Mouse (Mus musculus): ENCODE measurements around the gene Atl1. TPM values are rescaled to one million over a fixed set of nuclear protein-coding genes. Genes with fewer than 3 reads are reported as not detected.

The Atl1 gene
- polyA plus RNA-seq, 1 experiment = 10.4 TPM

- TF ChIP-seq CTCF (IDR thresholded peaks at IDR 0.05; ENCODE audit: borderline replicate concordance, insufficient read depth, low read length) (no peak), POLR2A (IDR thresholded peaks at IDR 0.05; ENCODE audit: low read depth, low read length) (no peak)
- Histone ChIP-seq H3K27ac (ENCODE audit: insufficient read depth, low read length) (peak overlapping the region; percentile 75), H3K4me1 (ENCODE audit: control insufficient read depth, insufficient read depth, low read length) (peaks cover 15% of the 10 kb centered on the region), H3K4me3 (ENCODE audit: insufficient read depth, low read length) (0 out of 2 replicates have a peak overlapping the region, but pooled peaks have one; percentile 4)
These were observed 12.7 kb upstream of the Atl1 start for GRCm38 (mm10) chr12:69879739-69880138.

DNA sequence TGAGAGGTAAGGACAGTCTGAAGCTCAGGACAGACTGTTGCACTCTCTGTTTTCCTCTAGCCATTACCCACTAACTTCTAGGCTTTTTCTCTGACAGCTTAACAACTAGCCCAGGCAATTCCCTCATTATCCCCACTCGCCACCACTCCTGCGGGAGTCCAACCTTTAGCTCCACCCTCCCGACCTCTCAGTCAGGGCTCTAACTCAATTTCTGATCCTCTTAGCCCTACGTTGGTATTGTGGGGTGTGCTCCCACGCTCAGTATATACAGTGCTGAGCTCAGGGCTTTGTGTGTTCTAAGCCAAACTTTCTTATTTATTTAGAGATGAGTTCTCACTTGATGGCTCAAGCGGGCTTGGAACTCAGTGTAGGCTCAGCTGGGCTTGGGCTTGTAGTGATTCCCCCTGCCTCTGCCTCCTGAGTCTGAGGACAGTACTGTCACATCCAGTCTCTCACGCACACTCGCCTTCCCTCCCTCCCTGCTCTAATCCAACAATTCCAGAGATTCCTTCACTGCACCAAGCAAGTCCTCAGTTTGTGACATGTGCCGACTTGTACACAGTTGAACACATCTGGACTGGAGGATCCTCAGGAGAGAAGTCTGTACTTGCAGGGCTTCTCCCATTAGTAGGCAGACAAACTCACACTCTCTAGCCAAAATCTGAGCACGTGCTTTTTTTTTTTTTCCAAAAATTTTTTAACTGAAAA is 11.1 kb upstream of the Atl1 start:
- TF ChIP-seq POLR2A (IDR thresholded peaks at IDR 0.05; ENCODE audit: low read depth, low read length) = no peak
- TF ChIP-seq CTCF (IDR thresholded peaks at IDR 0.05; ENCODE audit: borderline replicate concordance, insufficient read depth, low read length) = no peak
- Histone ChIP-seq H3K4me1 (ENCODE audit: control insufficient read depth, insufficient read depth, low read length) (peaks cover 19% of the 10 kb centered on the region), H3K4me3 (ENCODE audit: insufficient read depth, low read length) (no peak overlapping the region), H3K27ac (ENCODE audit: insufficient read depth, low read length) (peak overlapping the region; percentile 89)

DNA sequence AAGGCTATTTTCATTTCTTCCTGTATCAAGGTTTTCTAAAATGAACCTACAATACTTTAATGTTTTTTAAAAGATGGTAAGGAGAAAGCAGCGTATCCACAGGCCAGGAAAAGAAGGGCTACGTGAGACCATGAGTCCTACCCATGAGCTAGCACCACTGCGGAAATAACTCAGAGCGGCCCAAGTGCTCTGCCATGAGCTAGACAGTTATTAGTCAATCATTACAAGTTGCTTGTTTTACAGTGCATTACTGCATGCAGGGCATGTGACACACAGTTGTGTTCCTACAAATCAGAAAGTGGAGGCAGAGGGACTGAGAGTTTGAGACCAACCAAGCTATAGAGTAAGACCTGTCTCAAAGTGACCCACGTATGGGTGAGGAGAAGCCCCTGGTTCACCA is 8.4 kb upstream of the Atl1 start:
- Histone ChIP-seq H3K4me1 (ENCODE audit: control insufficient read depth, insufficient read depth, low read length) (peaks cover 30% of the 10 kb centered on the region), H3K27ac (ENCODE audit: insufficient read depth, low read length) (peak overlapping the region; percentile 95), H3K4me3 (ENCODE audit: insufficient read depth, low read length) (no peak overlapping the region)
- TF ChIP-seq POLR2A (IDR thresholded peaks at IDR 0.05; ENCODE audit: low read depth, low read length) (no peak), CTCF (IDR thresholded peaks at IDR 0.05; ENCODE audit: borderline replicate concordance, insufficient read depth, low read length) (no peak)

DNA sequence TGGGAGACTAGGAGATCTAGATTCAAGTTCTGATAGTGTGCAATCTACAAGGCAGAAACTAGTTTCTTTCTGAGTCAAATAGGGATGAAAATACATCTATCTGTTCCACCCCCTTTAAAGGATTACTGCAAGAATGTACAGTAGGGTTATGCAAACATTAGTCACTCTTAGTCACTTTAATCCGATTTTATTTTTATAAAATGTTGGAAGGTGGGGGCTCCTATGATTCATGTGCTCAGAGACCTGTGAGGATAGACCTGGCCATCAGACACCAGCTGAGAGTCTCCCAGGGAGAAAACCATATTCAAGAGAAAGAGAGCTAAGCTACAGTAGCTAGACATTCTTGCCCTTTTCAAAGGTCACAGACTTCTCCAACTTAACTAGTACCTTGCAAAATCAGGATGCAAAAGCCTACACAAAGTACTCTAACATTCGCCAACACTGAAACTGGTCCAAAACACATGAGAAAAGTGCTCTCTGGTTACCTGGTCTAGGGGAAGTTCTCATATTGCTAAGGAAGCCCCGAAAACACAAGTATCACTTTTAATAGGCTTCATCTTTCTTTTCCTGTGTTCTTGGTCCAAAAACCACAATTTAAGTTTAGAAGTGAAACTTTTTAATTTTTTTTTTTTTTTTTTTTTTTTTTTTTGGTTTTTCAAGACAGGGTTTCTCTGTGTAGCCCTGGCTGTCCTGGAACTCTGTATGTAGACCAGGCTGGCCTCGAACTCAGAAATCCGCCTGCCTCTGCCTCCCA is 7.1 kb upstream of the Atl1 start:
- H3K27ac ChIP-seq (ENCODE audit: insufficient read depth, low read length) = peak overlapping the region; percentile 95
- H3K4me1 ChIP-seq (ENCODE audit: control insufficient read depth, insufficient read depth, low read length) = peaks cover 34% of the 10 kb centered on the region
- TF ChIP-seq POLR2A (IDR thresholded peaks at IDR 0.05; ENCODE audit: low read depth, low read length) (no peak), CTCF (IDR thresholded peaks at IDR 0.05; ENCODE audit: borderline replicate concordance, insufficient read depth, low read length) (no peak)
- H3K4me3 ChIP-seq (ENCODE audit: insufficient read depth, low read length) = no peak overlapping the region

DNA sequence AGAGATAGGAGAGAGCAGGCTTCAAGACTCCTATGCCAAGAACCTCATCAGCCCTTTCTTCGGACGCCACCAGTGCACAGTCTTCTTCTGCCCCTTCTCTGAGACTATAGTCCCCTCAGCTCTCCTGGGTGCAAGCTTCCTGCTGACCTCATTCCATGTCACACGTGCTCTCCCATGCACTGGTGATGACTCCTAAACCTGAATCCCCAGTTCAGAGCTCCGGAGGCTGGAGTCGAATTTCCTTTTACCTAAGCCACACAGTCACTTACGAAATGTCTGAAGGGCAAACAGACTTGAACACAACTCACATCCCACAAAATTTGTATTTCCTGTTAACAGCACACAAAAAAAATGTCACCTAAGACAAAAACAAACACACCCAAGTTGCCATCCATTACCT is 4.6 kb upstream of the Atl1 start:
- no peak overlapping the region for H3K4me3 ChIP-seq (ENCODE audit: insufficient read depth, low read length)
- H3K4me1 ChIP-seq (ENCODE audit: control insufficient read depth, insufficient read depth, low read length) = peaks cover 31% of the 10 kb centered on the region
- peak overlapping the region; percentile 97 for H3K27ac ChIP-seq (ENCODE audit: insufficient read depth, low read length)
- no peak for TF ChIP-seq POLR2A (IDR thresholded peaks at IDR 0.05; ENCODE audit: low read depth, low read length)
- no peak for TF ChIP-seq CTCF (IDR thresholded peaks at IDR 0.05; ENCODE audit: borderline replicate concordance, insufficient read depth, low read length)

- TF ChIP-seq CTCF (IDR thresholded peaks at IDR 0.05; ENCODE audit: borderline replicate concordance, insufficient read depth, low read length) (no peak), POLR2A (IDR thresholded peaks at IDR 0.05; ENCODE audit: low read depth, low read length) (no peak)
- Histone ChIP-seq H3K4me1 (ENCODE audit: control insufficient read depth, insufficient read depth, low read length) (peaks cover 31% of the 10 kb centered on the region), H3K27ac (ENCODE audit: insufficient read depth, low read length) (peak overlapping the region; percentile 97), H3K4me3 (ENCODE audit: insufficient read depth, low read length) (no peak overlapping the region)
These were observed 4.1 kb upstream of the Atl1 start for GRCm38 (mm10) chr12:69888345-69888744.

GRCm38 (mm10) chr12:69890051-69890450 is 2.4 kb upstream of the Atl1 start:
- Histone ChIP-seq H3K4me3 (ENCODE audit: insufficient read depth, low read length) (peak overlapping the region; percentile 52), H3K4me1 (ENCODE audit: control insufficient read depth, insufficient read depth, low read length) (peaks cover 21% of the 10 kb centered on the region), H3K27ac (ENCODE audit: insufficient read depth, low read length) (peak overlapping the region; percentile 87)
- TF ChIP-seq CTCF (IDR thresholded peaks at IDR 0.05; ENCODE audit: borderline replicate concordance, insufficient read depth, low read length) (no peak), POLR2A (IDR thresholded peaks at IDR 0.05; ENCODE audit: low read depth, low read length) (no peak)

- TF ChIP-seq CTCF (IDR thresholded peaks at IDR 0.05; ENCODE audit: borderline replicate concordance, insufficient read depth, low read length) = no peak
- no peak for TF ChIP-seq POLR2A (IDR thresholded peaks at IDR 0.05; ENCODE audit: low read depth, low read length)
- H3K4me1 ChIP-seq (ENCODE audit: control insufficient read depth, insufficient read depth, low read length) = peaks cover 19% of the 10 kb centered on the region
These were observed 1.9 kb upstream of the Atl1 start for GRCm38 (mm10) chr12:69890476-69890875.

GRCm38 (mm10) chr12:69891721-69892120 is 693 bp upstream of the Atl1 start:
- peaks cover 19% of the 10 kb centered on the region for H3K4me1 ChIP-seq (ENCODE audit: control insufficient read depth, insufficient read depth, low read length)
- TF ChIP-seq POLR2A (IDR thresholded peaks at IDR 0.05; ENCODE audit: low read depth, low read length) = no peak
- no peak for TF ChIP-seq CTCF (IDR thresholded peaks at IDR 0.05; ENCODE audit: borderline replicate concordance, insufficient read depth, low read length)

More at GRCm38 (mm10) chr12:69890476-69890875, 1.9 kb upstream of the Atl1 start:
- Histone ChIP-seq H3K4me3 (ENCODE audit: insufficient read depth, low read length) (peak overlapping the region; percentile 52), H3K27ac (ENCODE audit: insufficient read depth, low read length) (peak overlapping the region; percentile 87)

DNA sequence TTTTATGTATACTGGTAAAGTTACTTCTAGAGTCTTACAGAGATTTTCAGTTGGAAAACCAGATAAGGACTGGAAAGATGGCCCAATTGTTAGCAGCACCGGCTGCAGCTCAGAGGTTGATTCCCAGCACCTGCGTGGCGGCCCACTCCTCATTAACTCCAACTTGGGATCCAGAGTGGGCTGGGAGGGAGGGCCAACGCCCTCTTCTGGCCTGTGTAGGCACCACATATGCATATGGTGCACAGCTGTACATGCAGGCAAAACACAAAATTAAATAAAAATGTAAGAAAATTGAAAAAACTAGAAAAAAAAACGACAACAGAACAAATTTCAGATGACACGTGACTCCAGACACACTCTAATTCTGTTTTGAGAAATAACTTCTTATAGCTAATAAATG is 1.5 kb downstream of the Atl1 start:
- H3K4me1 ChIP-seq (ENCODE audit: control insufficient read depth, insufficient read depth, low read length) = peaks cover 10% of the 10 kb centered on the region; the same call in 1 of the 2 replicates
- H3K27ac ChIP-seq (ENCODE audit: insufficient read depth, low read length) = no peak overlapping the region
- H3K4me3 ChIP-seq (ENCODE audit: insufficient read depth, low read length) = no peak overlapping the region
- TF ChIP-seq CTCF (IDR thresholded peaks at IDR 0.05; ENCODE audit: borderline replicate concordance, insufficient read depth, low read length) (peak; percentile 15; the same call in 1 of the 2 replicates), POLR2A (IDR thresholded peaks at IDR 0.05; ENCODE audit: low read depth, low read length) (no peak)

More at GRCm38 (mm10) chr12:69891721-69892120, 693 bp upstream of the Atl1 start:
- Histone ChIP-seq H3K4me3 (ENCODE audit: insufficient read depth, low read length) (peak overlapping the region; percentile 99), H3K27ac (ENCODE audit: insufficient read depth, low read length) (peak overlapping the region; percentile 91)

Measured in embryonic fibroblast, embryonic 13.5 days (primary cell).